Mouse (Mus musculus) c-Kit-positive CD71-negative TER-119-negative erythroid progenitor cells, embryonic 14.5 days (primary cell): ENCODE data around the gene Gm4981.
"Not testable (repeated sequence)": the region's sequence is repeated elsewhere in the genome, so short reads cannot be mapped to it uniquely, and the experiment has no call there.

Experiments used
- DNase-seq: peaks from one replicate; pipeline ENCODE4 v3.0.0-alpha.2; 2013; ENCODE audit warnings: low read depth

The Gm4981 gene

DNA sequence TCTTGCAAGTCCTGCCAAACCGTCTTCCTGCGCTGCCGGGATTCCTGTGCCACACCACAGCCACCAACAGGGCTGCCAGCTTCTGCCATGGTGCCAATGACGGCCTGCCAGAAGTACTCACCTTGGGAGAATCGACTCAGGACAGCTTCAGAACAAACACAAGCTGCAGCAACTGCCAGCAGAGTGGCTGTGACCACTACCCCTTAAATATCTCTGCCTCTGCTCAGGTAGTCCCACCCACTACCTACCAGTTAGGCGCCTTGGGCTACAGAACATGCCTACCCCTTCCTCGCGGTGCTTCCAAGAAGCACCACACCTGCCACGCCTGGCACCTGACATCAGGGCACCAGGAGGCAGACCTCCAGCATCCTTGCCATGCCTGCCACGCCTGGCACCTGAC lies at the start of gene Gm4981:
Gene Gm4981 (minus strand): TSS at position 89 of the 400 bp plus-strand sequence.
- DNase-seq: no peak

DNA sequence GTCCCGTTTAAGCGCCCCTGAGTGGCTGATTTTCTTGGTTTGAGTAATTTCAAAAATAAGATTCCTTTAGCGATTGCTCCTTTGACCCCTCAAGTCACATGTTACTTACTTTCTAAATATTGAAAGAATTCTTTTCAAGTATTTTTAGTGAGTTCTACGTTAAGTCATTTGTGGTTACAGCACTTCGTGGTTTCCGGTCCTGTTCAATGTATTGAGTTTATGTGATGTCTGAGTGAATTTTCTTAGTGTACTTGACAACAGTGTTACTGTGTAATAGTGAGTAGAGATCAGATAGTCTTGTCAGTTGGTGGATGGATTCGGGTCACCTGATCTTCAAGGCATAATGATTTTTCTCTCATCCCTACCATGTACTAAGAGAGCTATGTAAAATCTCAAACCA lies 45.7 kb upstream of the Gm4981 start:
- DNase-seq: no peak

DNA sequence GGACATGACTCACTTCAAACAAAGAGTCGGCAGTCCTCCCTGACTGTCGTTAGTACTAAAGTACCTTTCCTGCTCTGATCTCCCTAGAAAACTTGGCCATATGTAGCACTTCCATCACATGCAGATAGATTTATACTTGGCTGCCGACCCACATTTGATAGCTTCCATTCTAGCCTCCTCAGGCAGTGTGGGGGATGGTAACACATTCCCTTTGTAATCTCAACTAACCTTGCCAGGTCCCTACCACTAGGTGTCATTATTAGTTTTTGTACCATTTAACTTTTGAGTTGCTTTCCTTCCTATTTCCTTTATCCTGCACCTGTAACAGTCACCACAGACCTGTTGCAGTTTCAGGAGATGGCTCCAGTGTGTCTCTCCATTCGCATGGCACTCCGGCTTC lies 22.0 kb upstream of the Gm4981 start:
- no peak for DNase-seq

DNA sequence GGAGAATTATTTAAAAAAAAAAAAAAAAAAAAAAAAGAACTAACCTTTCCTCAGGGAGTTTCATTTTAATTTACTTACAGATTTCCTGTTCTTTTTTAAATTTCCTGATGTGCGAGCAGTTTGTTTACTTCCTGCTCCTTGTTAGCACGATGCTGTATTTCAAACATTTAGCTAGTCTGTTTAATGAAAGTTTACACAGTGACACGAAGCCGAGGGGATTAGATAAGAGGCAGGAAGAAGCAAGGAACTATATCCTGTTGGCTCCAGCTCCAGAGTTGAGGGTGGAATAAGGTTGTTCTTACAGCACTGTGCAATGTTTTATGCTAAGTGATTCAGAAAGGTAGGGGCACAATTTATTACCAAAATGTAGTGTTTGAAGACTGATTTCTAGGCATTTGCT lies 19.5 kb upstream of the Gm4981 start:
- no peak for DNase-seq

DNA sequence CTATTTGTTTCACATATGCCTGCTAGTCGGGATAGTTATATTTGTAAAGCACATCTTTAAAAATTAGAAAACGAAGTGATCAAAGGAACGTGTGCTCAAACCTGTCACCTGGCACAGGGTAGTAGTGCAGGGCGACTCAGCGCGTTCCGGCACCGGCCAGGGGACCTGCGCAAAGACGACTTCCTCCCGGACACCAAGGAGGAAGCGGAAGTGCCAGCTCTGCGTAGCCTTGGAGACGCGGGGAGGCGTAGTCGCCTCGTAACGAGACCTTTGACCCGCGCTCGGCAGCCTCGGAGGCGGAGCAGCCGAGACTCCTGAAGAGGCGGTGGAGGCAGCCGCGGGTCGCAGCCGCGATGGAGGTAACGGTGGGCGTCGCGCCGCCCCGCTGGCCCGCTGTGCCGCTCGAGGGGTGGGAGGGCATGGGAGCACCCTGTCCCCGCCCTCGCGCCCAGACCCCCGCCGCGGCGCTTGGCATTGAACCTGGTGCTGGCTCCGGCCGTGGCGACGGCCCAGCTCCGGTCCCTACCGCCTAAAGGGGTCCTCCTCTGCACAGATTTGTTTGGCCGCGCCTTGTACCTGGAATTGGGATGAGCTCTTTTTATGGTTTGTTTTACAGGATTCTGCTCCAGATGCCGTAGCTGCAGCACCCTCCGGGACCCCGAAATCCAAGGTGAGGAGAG lies 18.9 kb upstream of the Gm4981 start, which contains the start of gene Gcc2:
Gene Gcc2 (plus strand): TSS at position 285 of the 680 bp plus-strand sequence.
- DNase-seq: peak; percentile 93

DNA sequence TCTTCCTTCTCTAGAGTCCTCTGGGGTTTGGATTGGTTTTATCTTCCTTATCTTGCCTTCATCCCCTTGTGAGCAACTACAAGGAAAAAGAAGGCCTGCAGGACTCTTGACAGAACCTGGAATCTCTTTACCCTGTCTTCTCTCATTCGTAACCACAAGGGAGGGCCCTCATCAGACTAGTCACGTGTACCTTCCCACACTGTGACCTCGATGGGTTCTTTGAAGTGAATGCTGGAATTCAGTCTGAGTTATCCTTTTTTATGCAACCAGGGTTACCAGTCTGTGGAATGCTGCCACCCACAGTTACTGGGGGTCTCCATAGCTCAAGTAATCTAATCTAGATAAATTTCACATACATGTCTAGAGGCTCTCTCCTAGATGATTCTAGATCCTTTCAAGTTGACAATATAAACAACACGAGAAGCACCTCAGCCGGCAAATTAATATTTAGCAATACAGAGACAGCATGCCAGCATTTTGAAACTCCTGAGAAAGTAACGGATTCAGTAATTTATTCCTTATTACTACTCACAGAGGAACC lies 18.2 kb upstream of the Gm4981 start:
- DNase-seq: no peak

DNA sequence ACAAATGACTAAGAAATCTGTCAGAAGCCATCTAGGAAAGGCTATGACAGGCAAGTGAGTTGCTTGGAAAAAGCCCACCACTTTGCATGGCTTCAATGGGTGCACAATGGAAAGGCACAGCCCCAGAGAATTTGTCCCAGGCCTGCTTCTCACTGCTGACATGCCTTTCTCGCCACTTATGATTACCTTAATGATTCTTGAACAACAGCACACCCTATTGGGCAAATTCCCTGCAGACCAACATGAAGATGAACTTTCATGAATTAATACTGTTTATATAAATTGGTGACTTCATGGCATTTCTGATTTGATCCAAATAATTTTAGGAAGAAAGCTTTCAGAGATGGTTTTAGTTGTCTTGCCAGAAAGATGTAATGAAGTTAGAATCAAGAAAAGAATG lies 13.0 kb upstream of the Gm4981 start:
- DNase-seq: no peak

DNA sequence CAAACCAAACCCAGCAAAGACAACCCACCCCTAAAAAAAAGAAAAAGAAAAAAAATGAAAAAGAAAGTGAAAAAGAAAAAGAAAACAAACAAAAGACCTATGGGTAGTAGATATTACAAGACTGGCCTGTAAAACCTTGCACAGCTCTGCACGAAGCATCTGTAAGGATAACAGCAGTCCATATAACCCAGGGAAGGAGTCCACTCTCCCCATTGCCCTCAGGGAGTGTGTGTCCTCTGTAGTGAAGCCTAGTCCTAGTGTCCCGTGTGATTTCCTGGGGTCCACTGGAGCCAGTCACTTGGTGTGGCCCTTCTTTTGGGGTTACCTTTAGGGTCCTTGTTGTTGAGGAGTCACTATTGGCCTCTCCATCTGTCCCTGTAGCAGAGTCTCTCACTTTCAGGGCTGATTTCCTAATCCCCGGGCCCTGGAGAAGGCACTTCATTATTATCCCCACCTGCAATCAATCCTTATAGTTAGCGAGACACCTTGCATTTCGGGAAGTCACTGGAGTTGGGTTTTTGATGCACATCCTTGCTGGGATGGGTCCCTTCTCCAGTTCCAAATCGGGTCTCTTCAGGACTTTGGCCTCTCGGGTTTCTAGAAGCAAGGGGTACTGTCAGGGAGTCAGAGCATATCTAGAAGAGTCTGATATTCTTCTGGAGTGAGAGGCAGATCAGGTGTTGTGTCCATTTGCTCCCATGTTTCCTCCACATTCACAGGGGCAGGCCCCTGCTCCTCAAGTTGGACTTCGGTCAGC lies 2.7 kb upstream of the Gm4981 start:
- DNase-seq: not testable (repeated sequence)

DNA sequence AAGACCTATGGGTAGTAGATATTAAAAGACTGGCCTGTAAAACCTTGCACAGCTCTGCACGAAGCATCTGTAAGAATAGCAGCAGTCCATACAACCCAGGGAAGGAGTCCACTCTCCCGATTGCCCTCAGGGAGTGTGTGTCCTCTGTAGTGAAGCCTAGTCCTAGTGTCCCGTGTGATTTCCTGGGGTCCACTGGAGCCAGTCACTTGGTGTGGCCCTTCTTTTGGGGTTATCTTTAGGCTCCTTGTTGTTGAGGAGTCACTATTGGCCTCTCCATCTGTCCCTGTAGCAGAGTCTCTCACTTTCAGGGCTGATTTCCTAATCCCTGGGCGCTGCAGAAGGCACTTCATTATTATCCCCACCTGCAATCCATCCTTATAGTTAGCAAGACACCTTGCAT lies 1.5 kb downstream of the Gm4981 start:
- not testable (repeated sequence) for DNase-seq

DNA sequence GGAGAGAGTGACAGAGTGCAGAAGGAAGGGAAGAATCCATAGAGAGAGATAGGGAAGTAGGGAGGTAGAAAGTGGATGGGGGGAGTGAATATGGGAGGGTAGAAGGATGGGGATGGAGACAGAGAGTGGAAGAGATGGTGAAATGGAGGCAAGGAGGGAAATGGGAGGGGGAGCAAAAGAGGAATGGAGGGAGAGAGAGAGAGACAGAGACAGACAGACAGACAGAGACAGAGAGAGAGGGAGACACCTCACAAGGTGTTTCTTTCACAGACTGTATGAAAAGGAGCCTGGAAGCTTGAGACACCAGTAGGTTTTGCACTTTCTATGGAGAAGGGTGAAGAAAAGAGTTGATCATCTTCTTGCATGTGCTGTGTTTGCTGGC lies 2.8 kb downstream of the Gm4981 start:
- DNase-seq: not testable (repeated sequence)

DNA sequence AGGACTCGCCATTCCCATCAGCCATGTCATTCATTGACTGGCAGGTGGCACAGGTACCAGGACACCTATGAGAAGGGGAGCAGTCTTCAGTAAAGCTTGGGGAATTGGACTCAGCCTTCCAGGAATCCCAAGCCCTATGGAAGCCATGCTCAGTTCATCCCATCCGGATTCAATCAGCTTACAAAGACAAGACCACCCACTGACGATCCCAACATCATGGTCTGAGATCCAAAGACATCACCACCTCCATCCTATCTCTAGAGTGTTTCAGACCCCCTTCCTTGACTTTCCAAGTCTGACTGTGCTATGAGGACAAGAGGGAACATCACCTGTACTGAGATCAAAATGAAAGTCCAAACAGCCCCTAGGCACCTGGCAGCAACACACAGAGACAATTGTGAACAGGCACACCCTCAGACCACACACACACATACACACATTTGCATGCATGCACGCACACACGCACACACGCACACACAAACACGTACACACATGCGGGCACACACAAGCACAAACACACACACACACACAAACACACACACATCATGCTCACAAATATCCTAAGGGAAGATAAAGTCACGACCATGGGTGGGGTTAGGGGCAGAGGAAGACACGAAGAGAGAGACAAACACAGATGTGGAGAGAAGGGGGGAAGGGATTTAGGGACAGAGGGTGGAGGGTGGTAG lies 3.3 kb downstream of the Gm4981 start:
- DNase-seq: not testable (repeated sequence)

DNA sequence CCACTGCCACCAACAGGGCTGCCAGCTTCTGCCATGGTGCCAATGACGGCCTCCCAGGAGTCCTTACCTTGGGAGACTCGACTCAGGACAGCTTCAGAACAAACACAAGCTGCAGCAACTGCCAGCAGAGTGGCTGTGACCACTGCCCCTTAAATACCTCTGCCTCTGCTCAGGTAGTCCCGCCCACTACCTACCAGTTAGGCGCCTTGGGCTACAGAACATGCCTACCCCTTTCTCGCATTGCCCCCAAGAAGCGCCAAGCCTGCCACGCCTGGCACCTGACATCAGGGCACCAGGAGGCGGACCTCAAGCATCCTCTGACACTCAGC lies 3.9 kb downstream of the Gm4981 start, which contains the start of gene Duxf3:
Gene Duxf3 (minus strand): TSS at position 35 of the 329 bp plus-strand sequence.
- not testable (repeated sequence) for DNase-seq

DNA sequence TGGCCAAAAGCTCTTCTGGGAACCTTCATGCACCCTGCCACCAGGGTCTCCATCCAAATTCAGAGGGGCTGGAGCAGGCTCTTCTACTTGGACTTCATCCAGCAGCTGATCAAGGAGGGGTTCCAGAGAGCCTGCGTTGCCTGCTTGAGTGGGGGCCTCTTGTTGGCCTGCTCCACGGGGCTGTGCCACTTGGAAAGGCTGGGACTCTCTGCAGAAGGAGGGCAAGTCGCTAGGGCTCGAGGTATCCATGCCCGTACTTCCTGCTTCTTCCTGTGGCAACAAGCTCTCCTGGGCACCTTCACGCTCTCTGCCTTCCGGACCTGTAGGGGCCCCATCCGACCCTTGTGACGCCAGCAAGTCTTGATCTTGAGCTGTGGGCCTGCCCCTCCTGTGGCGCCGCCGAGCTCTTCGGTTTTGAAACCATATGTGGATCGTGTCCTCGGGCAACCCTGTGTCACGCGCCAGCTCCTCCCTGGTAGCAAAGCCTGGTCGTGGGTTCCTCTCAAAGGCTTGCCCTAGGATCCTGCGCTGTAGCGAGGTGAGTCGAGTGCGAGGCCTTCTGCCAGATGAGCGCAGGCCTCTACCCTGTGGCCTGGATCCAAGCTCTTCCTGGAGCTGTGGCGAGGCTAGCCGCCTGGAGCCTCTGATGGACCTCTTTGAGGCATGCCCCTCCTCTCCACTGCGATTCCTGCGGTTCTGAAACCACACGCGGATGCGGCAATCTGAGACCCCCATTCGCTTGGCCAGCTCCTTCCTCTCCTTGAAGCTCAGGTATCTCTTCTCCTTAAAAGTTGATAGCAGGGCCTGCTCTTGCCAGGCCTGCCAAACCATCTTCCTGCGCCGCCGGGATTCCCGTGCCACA lies 4.5 kb downstream of the Gm4981 start:
- DNase-seq: not testable (repeated sequence)

DNA sequence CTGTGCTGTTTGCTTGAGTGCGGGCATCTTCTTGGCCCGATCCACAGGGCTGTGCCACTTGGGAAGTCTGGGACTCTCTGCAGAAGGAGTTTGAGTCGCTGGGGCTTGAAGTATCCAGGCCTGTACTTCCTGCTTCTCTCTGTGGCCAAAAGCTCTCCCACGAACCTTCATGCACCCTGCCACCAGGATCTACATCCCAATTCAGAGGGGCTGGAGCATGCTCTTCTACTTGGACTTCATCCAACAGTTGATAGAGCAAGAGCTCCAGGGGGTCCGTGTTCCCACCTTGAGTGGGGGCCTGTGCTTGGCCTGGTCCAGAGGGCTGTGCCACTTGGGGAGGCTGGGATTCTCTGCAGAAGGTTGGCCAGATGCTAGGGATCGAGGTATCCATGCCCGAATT lies 5.4 kb downstream of the Gm4981 start:
- DNase-seq: not testable (repeated sequence)

DNA sequence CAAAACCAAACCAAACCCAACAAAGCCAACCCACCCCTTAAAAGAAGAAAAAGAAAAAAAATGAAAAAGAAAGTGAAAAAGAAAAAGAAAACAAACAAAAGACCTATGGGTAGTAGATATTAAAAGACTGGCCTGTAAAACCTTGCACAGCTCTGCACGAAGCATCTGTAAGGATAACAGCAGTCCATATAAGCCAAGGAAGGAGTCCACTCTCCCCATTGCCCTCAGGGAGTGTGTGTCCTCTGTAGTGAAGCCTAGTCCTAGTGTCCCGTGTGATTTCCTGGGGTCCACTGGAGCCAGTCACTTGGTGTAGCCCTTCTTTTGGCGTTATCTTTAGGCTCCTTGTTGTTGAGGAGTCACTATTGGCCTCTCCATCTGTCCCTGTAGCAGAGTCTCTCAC lies 6.5 kb downstream of the Gm4981 start:
- not testable (repeated sequence) for DNase-seq

DNA sequence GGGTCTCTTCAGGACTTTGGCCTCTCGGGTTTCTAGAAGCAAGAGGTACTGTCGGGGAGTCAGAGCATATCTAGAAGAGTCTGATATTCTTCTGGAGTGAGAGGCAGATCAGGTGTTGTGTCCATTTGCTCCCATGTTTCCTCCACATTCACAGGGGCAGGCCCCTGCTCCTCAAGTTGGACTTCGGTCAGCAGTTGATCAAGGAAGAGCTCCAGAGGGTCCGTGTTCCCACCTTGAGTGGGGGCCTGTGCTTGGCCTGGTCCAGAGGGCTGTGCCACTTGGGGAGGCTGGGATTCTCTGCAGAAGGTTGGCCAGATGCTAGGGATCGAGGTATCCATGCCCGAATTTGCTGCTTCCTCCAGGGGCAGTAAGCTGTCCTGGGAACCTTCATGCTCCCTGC lies 8.7 kb downstream of the Gm4981 start:
- DNase-seq: not testable (repeated sequence)

DNA sequence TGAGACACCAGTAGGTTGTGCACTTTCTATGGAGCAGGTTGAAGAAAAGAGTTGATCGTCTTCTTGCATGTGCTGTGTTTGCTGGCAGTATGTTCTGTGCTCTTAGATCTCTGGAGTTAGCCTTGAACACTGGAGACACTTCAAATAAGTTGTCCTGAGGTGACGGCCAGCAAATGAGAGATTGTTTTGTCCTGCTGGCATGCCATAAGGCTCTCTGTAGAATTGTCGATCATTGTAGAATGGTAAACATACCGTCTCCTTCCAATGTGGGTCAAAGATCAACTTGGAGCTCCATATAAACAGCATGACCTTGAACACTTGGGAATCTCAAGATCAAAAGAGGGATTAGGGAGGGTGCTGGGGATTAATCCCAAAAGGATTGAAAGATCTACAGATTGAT lies 10.1 kb downstream of the Gm4981 start:
- DNase-seq: not testable (repeated sequence)

DNA sequence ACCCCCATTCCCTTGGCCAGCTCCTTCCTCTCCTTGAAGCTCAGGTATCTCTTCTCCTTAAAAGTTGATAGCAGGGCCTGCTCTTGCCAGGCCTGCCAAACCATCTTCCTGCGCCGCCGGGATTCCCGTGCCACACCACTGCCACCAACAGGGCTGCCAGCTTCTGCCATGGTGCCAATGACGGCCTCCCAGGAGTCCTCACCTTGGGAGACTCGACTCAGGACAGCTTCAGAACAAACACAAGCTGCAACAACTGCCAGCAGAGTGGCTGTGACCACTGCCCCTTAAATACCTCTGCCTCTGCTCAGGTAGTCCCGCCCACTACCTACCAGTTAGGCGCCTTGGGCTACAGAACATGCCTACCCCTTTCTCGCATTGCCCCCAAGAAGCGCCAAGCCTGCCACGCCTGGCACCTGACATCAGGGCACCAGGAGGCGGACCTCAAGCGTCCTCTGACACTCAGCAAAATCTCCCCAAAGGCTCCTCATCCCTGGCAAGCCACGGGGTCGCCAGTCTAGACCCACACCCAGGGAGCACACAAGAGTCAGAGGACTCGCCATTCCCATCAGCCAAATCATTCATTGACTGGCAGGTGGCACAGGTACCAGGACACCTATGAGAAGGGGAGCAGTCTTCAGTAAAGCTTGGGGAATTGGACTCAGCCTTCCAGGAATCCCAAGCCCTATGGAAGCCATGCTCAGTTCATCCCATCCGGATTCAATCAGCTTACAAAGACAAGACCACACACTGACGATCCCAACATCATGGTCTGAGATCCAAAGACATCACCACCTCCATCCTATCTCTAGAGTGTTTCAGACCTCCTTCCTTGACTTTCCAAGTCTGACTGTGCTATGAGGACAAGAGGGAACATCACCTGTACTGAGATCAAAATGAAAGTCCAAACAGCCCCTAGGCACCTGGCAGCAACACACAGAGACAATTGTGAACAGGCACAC lies 11.4 kb downstream of the Gm4981 start, which contains the start of gene AW822073:
Gene AW822073 (minus strand): TSS at position 104 of the 959 bp plus-strand sequence.
- DNase-seq: not testable (repeated sequence)

DNA sequence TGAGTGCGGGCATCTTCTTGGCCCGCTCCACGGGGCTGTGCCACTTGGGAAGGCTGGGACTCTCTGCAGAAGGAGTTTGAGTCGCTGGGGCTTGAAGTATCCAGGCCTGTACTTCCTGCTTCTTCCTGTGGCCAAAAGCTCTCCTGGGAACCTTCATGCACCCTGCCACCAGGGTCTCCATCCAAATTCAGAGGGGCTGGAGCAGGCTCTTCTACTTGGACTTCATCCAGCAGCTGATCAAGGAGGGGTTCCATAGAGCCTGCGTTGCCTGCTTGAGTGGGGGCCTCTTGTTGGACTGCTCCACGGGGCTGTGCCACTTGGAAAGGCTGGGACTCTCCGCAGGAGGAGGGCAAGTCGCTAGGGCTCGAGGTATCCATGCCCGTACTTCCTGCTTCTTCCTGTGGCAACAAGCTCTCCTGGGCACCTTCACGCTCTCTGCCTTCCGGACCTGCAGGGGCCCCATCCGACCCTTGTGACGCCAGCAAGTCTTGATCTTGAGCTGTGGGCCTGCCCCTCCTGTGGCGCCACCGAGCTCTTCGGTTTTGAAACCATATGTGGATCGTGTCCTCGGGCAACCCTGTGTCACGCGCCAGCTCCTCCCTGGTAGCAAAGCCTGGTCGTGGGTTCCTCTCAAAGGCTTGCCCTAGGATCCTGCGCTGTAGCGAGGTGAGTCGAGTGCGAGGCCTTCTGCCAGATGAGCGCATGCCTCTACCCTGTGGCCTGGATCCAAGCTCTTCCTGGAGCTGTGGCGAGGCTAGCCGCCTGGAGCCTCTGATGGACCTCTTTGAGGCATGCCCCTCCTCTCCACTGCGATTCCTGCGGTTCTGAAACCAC lies 12.3 kb downstream of the Gm4981 start:
- DNase-seq: not testable (repeated sequence)
